Mouse (Mus musculus) MEL (cell line): Measurements from ENCODE around the gene Smpd3. TPM values are rescaled to one million over a fixed set of nuclear protein-coding genes. Genes with fewer than 3 reads are reported as not detected.

ENCODE experiments used
- DNase-seq: peaks from one replicate; pipeline ENCODE4 v3.0.0; 2011; ENCODE audit warnings: low read depth, low spot score
- H3K27ac ChIP-seq: 2 replicates; pipeline ENCODE4 v1.5.1; 2012; ENCODE audit warnings: low read depth, mild to moderate bottlenecking, control low read depth, low read length, moderate library complexity; ENCODE audit not compliant: control insufficient read depth
- H3K27me3 ChIP-seq, 2 experiments: fragments of 150-350 bp in 1 of 2; sonication (generic) in 1 of 2; 2 replicates each; pipeline ENCODE4 v1.6.1; 2012; ENCODE audit warnings: low read length in 2 of 2, mild to moderate bottlenecking in 2 of 2, improper control_type of control experiment in 1 of 2, moderate library complexity in 1 of 2; ENCODE audit not compliant: insufficient read depth in 2 of 2, control insufficient read depth in 1 of 2
- H3K36me3 ChIP-seq, 2 experiments: 2 replicates each; pipeline ENCODE4 v1.6.1; 2012 to 2014; ENCODE audit warnings: low read length in 2 of 2, improper control_type of control experiment in 1 of 2, inconsistent platforms in 1 of 2, mild to moderate bottlenecking in 1 of 2; ENCODE audit not compliant: insufficient read depth in 2 of 2, control insufficient read depth in 1 of 2
- H3K4me1 ChIP-seq, 2 experiments: fragments of 150-350 bp in 1 of 2; sonication (generic) in 1 of 2; 2 replicates each; pipeline ENCODE4 v1.6.1; 2012; ENCODE audit warnings: low read length in 2 of 2, improper control_type of control experiment in 1 of 2, mild to moderate bottlenecking in 1 of 2; ENCODE audit not compliant: insufficient read depth in 2 of 2, control insufficient read depth in 1 of 2
- H3K4me3 ChIP-seq, 2 experiments: fragments of 150-350 bp in 1 of 2; sonication (generic) in 1 of 2; 2 replicates each; pipeline ENCODE4 v1.5.1; 2012; ENCODE audit warnings: low read depth in 2 of 2, low read length in 2 of 2, mild to moderate bottlenecking in 2 of 2, moderate library complexity in 2 of 2, control low read depth in 1 of 2, improper control_type of control experiment in 1 of 2; ENCODE audit not compliant: control insufficient read depth in 1 of 2, insufficient read depth in 1 of 2
- H3K79me2 ChIP-seq: 2 replicates; pipeline ENCODE4 v1.6.1; 2012; ENCODE audit warnings: mild to moderate bottlenecking, low read length, moderate library complexity; ENCODE audit not compliant: control insufficient read depth, poor library complexity, insufficient read depth
- H3K9ac ChIP-seq: 2 replicates; pipeline ENCODE4 v1.6.1; 2012; ENCODE audit warnings: low read depth, mild to moderate bottlenecking, control low read depth, low read length, moderate library complexity; ENCODE audit not compliant: control insufficient read depth, poor library complexity, severe bottlenecking
- H3K9me3 ChIP-seq: fragments of 150-350 bp; sonication (generic); replicated peaks from 2 replicates; pipeline ENCODE4 v1.6.1; 2012; ENCODE audit warnings: mild to moderate bottlenecking, low read length, improper control_type of control experiment, moderate library complexity; ENCODE audit not compliant: insufficient read depth
- CHD2 ChIP-seq: IDR thresholded peaks from 2 replicates; pipeline ENCODE4 v1.6.1; 2011; ENCODE audit warnings: low read length, improper control_type of control experiment
- CTCF ChIP-seq, 3 experiments: IDR thresholded peaks in 2 of 3; conservative IDR thresholded peaks in 1 of 3; 2 replicates each; pipeline ENCODE4 v1.5.1; 2011 to 2012; ENCODE audit warnings: low read length in 3 of 3, low read depth in 2 of 3, mild to moderate bottlenecking in 2 of 3, improper control_type of control experiment in 1 of 3, inconsistent platforms in 1 of 3, mixed read lengths in 1 of 3, moderate library complexity in 1 of 3; ENCODE audit not compliant: control insufficient read depth in 1 of 3, insufficient read depth in 1 of 3, poor library complexity in 1 of 3, severe bottlenecking in 1 of 3
- E2F4 ChIP-seq: IDR thresholded peaks from 2 replicates; pipeline ENCODE4 v1.6.1; 2011; ENCODE audit warnings: low read depth, low read length, improper control_type of control experiment, borderline replicate concordance
- ELF1 ChIP-seq: IDR thresholded peaks from 2 replicates; pipeline ENCODE4 v1.6.1; 2014; ENCODE audit warnings: low read depth, mild to moderate bottlenecking, inconsistent platforms, low read length, improper control_type of control experiment, moderate library complexity
- EP300 ChIP-seq, 2 experiments: IDR thresholded peaks; 2 replicates each; pipeline ENCODE4 v1.6.1; 2011; ENCODE audit warnings: improper control_type of control experiment in 2 of 2, low read length in 2 of 2, low read depth in 1 of 2, mild to moderate bottlenecking in 1 of 2
- GATA1 ChIP-seq: IDR thresholded peaks from 2 replicates; pipeline ENCODE4 v1.6.1; 2011; ENCODE audit warnings: low read depth, low read length, improper control_type of control experiment
- JUND ChIP-seq: IDR thresholded peaks from 2 replicates; pipeline ENCODE4 v1.6.1; 2011; ENCODE audit warnings: low read depth, mild to moderate bottlenecking, improper control_type of control experiment, low read length
- KAT2A ChIP-seq: conservative IDR thresholded peaks from 2 replicates; pipeline ENCODE4 v1.6.1; 2012; ENCODE audit warnings: low read depth, low read length, improper control_type of control experiment, inconsistent platforms
- MAFK ChIP-seq: IDR thresholded peaks from 2 replicates; pipeline ENCODE4 v1.6.1; 2011; ENCODE audit warnings: low read depth, mild to moderate bottlenecking, low read length, improper control_type of control experiment, borderline replicate concordance
- MAZ ChIP-seq: IDR thresholded peaks from 2 replicates; pipeline ENCODE4 v1.6.1; 2012; ENCODE audit warnings: low read depth, mild to moderate bottlenecking, inconsistent platforms, low read length, improper control_type of control experiment
- NELFE ChIP-seq: IDR thresholded peaks from 2 replicates; pipeline ENCODE4 v1.6.1; 2011; ENCODE audit warnings: low read depth, low read length, improper control_type of control experiment
- NRF1 ChIP-seq: IDR thresholded peaks from 2 replicates; pipeline ENCODE4 v1.6.1; 2014; ENCODE audit warnings: low read depth, mild to moderate bottlenecking, inconsistent platforms, low read length, improper control_type of control experiment, moderate library complexity; ENCODE audit not compliant: poor library complexity, insufficient read depth, severe bottlenecking
- POLR2AphosphoS5 ChIP-seq: IDR thresholded peaks from 2 replicates; pipeline ENCODE4 v1.6.1; 2012; ENCODE audit warnings: low read depth, borderline replicate concordance, mild to moderate bottlenecking, inconsistent platforms, low read length, moderate library complexity, mixed read lengths
- TAL1 ChIP-seq: IDR thresholded peaks from 2 replicates; pipeline ENCODE4 v1.6.1; 2012; ENCODE audit warnings: mild to moderate bottlenecking, inconsistent platforms, low read length, moderate library complexity, mixed read lengths
- TBP ChIP-seq: IDR thresholded peaks from 2 replicates; pipeline ENCODE4 v1.8.0; 2011; ENCODE audit warnings: low read depth, low read length, improper control_type of control experiment
- TCF12 ChIP-seq: IDR thresholded peaks from 2 replicates; pipeline ENCODE4 v1.6.1; 2014; ENCODE audit warnings: low read depth, mild to moderate bottlenecking, inconsistent platforms, low read length, improper control_type of control experiment, moderate library complexity
- USF1 ChIP-seq: IDR thresholded peaks from 2 replicates; pipeline ENCODE4 v1.6.1; 2014; ENCODE audit warnings: low read depth, mild to moderate bottlenecking, inconsistent platforms, low read length, improper control_type of control experiment, moderate library complexity
- ZC3H11A ChIP-seq: IDR thresholded peaks from 2 replicates; pipeline ENCODE4 v1.6.1; 2012; ENCODE audit warnings: low read depth, mild to moderate bottlenecking, inconsistent platforms, low read length, improper control_type of control experiment
- polyA plus RNA-seq, 2 experiments: library from polyadenylated mRNA; stranded (reverse) in 1 of 2; unstranded in 1 of 2; fragments of >175 nt in 1 of 2; fragments of >200 nt in 1 of 2; gene quantifications; 2 replicates each; pipeline versions ENCODE4 v1.2.1 to v1.2.4; 2012; ENCODE audit warnings: low replicate concordance in 2 of 2, low read depth in 1 of 2; ENCODE audit not compliant: insufficient read length in 2 of 2, insufficient read depth in 1 of 2, missing spikeins in 1 of 2
- total RNA-seq: library from RNA; depleted of rRNA; stranded (reverse); fragments of 300-350 nt; gene quantifications from 2 replicates; pipeline ENCODE4 v1.2.3, GENCODE M21; 2012

The Smpd3 gene
- total and polyA plus RNA-seq, 3 experiments, result 0.04 to 0.08 TPM; not detected in 1

DNA sequence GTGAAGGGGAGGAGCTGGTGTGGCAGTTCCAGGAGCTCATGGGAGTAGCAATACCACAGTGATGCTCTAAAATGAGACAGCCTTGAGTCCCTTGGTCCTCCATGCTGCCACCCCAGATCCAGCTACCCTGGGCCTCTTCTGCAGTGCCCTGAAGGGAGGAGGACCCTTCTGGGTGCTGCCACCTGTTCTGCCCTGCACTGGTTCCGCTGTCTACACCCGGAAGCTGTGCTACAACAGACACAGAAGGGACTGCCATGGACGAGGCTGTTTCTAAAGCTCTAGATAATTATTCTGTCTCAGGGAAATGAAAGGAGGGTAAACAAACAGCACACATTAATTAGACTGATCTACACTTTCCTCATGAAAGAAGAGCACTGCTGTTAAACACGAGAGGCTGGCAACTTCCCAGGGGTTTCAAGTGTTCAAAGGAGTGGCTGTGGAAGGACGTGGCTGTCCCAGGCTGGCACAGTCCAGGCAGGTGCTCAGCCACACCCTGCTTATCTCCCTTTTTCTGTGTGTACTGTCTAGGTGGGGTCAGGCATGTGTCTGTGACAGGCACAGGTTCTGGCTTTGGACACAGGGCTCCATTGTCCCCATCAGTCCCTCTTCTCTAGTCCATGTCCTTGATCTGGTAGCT is 69.0 kb downstream of the Smpd3 start:
- no peaks in the 10 kb centered on the region for H3K79me2 ChIP-seq
- DNase-seq, result no peak
- H3K36me3 ChIP-seq, result no peaks in the 10 kb centered on the region
- TF ChIP-seq EP300 (IDR thresholded peaks at IDR 0.05; ENCODE audit: low read depth in 1 of 2, low read length in 2 of 2) (no peak), POLR2AphosphoS5 (no peak), KAT2A (no peak), ELF1 (no peak), CTCF (IDR thresholded peaks at IDR 0.05 in 2 of 3, conservative IDR thresholded peaks at IDR 0.05 in 1 of 3; ENCODE audit: control insufficient read depth in 1 of 3, insufficient read depth in 1 of 3, low read depth in 2 of 3, low read length in 3 of 3, poor library complexity in 1 of 3, severe bottlenecking in 1 of 3) (no peak), MAZ (no peak), USF1 (no peak)
- no peaks in the 10 kb centered on the region for H3K4me1 ChIP-seq
- H3K4me3 ChIP-seq, result no peak overlapping the region
- H3K9me3 ChIP-seq, result no peaks in the 10 kb centered on the region
- H3K27me3 ChIP-seq, result peaks cover 1 to 7% of the 10 kb centered on the region in 2 experiments; a peak in 3 of 4 replicates
- H3K27ac ChIP-seq, result no peak overlapping the region
- H3K9ac ChIP-seq, result no peak overlapping the region

DNA sequence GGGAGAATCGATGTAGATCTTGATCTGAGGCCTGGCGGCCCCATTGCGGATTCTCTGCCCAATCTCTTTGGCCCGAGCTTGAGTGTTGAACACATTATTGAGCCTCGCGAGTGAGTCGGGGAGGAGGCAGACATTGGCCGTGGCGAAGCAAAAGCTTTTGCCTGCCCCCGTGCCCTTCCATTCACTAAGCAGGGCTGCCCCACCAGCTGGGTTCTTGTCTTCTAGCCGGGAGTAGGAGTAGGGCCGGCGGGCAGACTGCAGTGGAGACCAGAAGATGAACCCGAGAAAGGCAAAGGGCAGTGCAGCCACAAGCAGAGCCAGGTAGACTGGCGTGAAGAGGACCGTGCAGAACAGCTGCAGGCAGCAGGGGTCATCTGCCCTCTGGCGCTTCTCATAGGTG is 72.4 kb downstream of the Smpd3 start:
- DNase-seq, result no peak
- Histone ChIP-seq H3K27ac (no peak overlapping the region), H3K9ac (no peak overlapping the region), H3K36me3 (no peaks in the 10 kb centered on the region), H3K27me3 (no peaks in the 10 kb centered on the region), H3K4me1 (no peaks in the 10 kb centered on the region), H3K79me2 (no peaks in the 10 kb centered on the region), H3K4me3 (no peak overlapping the region), H3K9me3 (no peaks in the 10 kb centered on the region)
- TF ChIP-seq NELFE (no peak), NRF1 (no peak), GATA1 (no peak), CHD2 (no peak), JUND (no peak), MAZ (no peak), MAFK (no peak), TAL1 (no peak), TBP (no peak), TCF12 (no peak), ZC3H11A (no peak), E2F4 (no peak)
